Mouse (Mus musculus) forebrain, postnatal 0 days (tissue): ENCODE results near the gene Nrap. TPM values are rescaled to one million over a fixed set of nuclear protein-coding genes. Genes with fewer than 3 reads are reported as not detected.

Experiments used
- ATAC-seq: fragments of 200-750 bp; cut with Nextera tagmentation; 2 replicates; pipeline ENCODE4 v1.8.0; 2017; ENCODE audit warnings: mild to moderate bottlenecking, moderate library complexity
- DNase-seq: peaks from one replicate; pipeline ENCODE4 v3.0.0-alpha.2; 2015
- H3K27ac ChIP-seq: fragments of 300-500 bp; sonication (generic); 2 replicates; pipeline ENCODE4 v1.5.1; 2014; ENCODE audit warnings: low read depth, mild to moderate bottlenecking, antibody characterized with exemption, low read length, moderate library complexity, mixed read lengths
- H3K27me3 ChIP-seq: fragments of 300-500 bp; sonication (generic); 2 replicates; pipeline ENCODE4 v1.6.1; 2014; ENCODE audit warnings: mild to moderate bottlenecking, low read length, mixed read lengths; ENCODE audit not compliant: insufficient read depth
- H3K36me3 ChIP-seq: fragments of 300-500 bp; sonication (generic); 2 replicates; pipeline ENCODE4 v1.6.1; 2014; ENCODE audit warnings: mild to moderate bottlenecking, moderate library complexity; ENCODE audit not compliant: insufficient read depth
- H3K4me1 ChIP-seq: fragments of 300-500 bp; sonication (generic); 2 replicates; pipeline ENCODE4 v1.6.1; 2014; ENCODE audit warnings: antibody characterized with exemption; ENCODE audit not compliant: insufficient read depth
- H3K4me2 ChIP-seq: fragments of 300-500 bp; sonication (generic); 2 replicates; pipeline ENCODE4 v1.6.1; 2014; ENCODE audit warnings: low read depth, mild to moderate bottlenecking, moderate library complexity
- H3K4me3 ChIP-seq: fragments of 300-500 bp; sonication (generic); 2 replicates; pipeline ENCODE4 v1.5.1; 2014; ENCODE audit warnings: low read depth, low read length, mixed read lengths
- H3K9ac ChIP-seq: fragments of 300-500 bp; sonication (generic); 2 replicates; pipeline ENCODE4 v1.6.1; 2014; ENCODE audit warnings: mild to moderate bottlenecking
- H3K9me3 ChIP-seq: fragments of 300-500 bp; sonication (generic); 2 replicates; pipeline ENCODE4 v1.6.1; 2016; ENCODE audit warnings: low read length
- CTCF ChIP-seq: sonication (generic); IDR thresholded peaks from 2 replicates; pipeline ENCODE4 v1.5.1; 2016; ENCODE audit warnings: antibody characterized with exemption, control low read depth, low read depth
- WGBS: fragments of 180-500 bp; shearing (Covaris S2); extraction: QIAGEN DNeasy Blood & Tissue Kit; methylation state at CpG from one replicate; pipeline ENCODE4 v1.1.7; 2014; 5-methylcytosine and 5-hydroxymethylcytosine counted together
- polyA plus RNA-seq: library from polyadenylated mRNA; unstranded; fragments of >200 nt; fragmentation: Nextera tagmentation; extraction: Ambion mirVana; gene quantifications from 2 replicates; pipeline ENCODE4 v1.2.1, GENCODE M21; 2015
- total RNA-seq: library from RNA; depleted of rRNA; stranded (reverse); fragments of >200 nt; gene quantifications from 2 replicates; pipeline ENCODE4 v1.2.3, GENCODE M21; 2014

Gene Nrap
- total and polyA plus RNA-seq, 2 experiments from 2014 or later = 0.76 to 0.86 TPM

GRCm38 (mm10) chr19:56316531-56316930, 73.3 kb downstream of the Nrap start:
- ATAC-seq (no peak), DNase-seq (no peak)
- H3K36me3 ChIP-seq = no peaks in the 10 kb centered on the region
- 76% methylated on average over 3 of the region's 3 CpGs for WGBS
- H3K4me2 ChIP-seq = no peak overlapping the region
- no peaks in the 10 kb centered on the region for H3K9me3 ChIP-seq
- H3K27ac ChIP-seq = no peak overlapping the region
- H3K4me1 ChIP-seq = no peaks in the 10 kb centered on the region
- TF ChIP-seq CTCF = no peak
- H3K9ac ChIP-seq = no peak overlapping the region
- H3K4me3 ChIP-seq = no peak overlapping the region
- no peaks in the 10 kb centered on the region for H3K27me3 ChIP-seq

- WGBS = 61% methylated on average over 11 of the region's 11 CpGs
- no peak overlapping the region for H3K4me2 ChIP-seq
- H3K9me3 ChIP-seq = no peaks in the 10 kb centered on the region
- no peak for TF ChIP-seq CTCF
- H3K4me1 ChIP-seq = no peaks in the 10 kb centered on the region
- no peaks in the 10 kb centered on the region for H3K27me3 ChIP-seq
- H3K36me3 ChIP-seq = no peaks in the 10 kb centered on the region
- no peak overlapping the region for H3K4me3 ChIP-seq
- no peak overlapping the region for H3K27ac ChIP-seq
- ATAC-seq (peak; percentile 54), DNase-seq (no peak)
- no peak overlapping the region for H3K9ac ChIP-seq
These were observed 89.0 kb downstream of the Nrap start for GRCm38 (mm10) chr19:56300835-56301234.

- no peaks in the 10 kb centered on the region for H3K4me1 ChIP-seq
- H3K4me3 ChIP-seq = no peak overlapping the region
- H3K27ac ChIP-seq = no peak overlapping the region
- ATAC-seq (no peak), DNase-seq (no peak)
- H3K36me3 ChIP-seq = no peaks in the 10 kb centered on the region
- H3K9ac ChIP-seq = no peak overlapping the region
- no peak for TF ChIP-seq CTCF
- no peaks in the 10 kb centered on the region for H3K27me3 ChIP-seq
- 66% methylated on average over 3 of the region's 3 CpGs for WGBS
- no peaks in the 10 kb centered on the region for H3K9me3 ChIP-seq
- H3K4me2 ChIP-seq = no peak overlapping the region
These were observed 92.6 kb downstream of the Nrap start for GRCm38 (mm10) chr19:56297264-56297663.

GRCm38 (mm10) chr19:56296668-56297067, 93.2 kb downstream of the Nrap start:
- H3K27me3 ChIP-seq = no peaks in the 10 kb centered on the region
- no peaks in the 10 kb centered on the region for H3K4me1 ChIP-seq
- 79% methylated on average over 9 of the region's 9 CpGs for WGBS
- DNase-seq = no peak
- TF ChIP-seq CTCF = no peak
- H3K9me3 ChIP-seq = no peaks in the 10 kb centered on the region
- H3K36me3 ChIP-seq = no peaks in the 10 kb centered on the region
- ATAC-seq = no peak
- H3K4me3 ChIP-seq = no peak overlapping the region
- no peak overlapping the region for H3K9ac ChIP-seq
- H3K4me2 ChIP-seq = no peak overlapping the region
- no peak overlapping the region for H3K27ac ChIP-seq

- no peaks in the 10 kb centered on the region for H3K27me3 ChIP-seq
- no peaks in the 10 kb centered on the region for H3K36me3 ChIP-seq
- H3K9me3 ChIP-seq = no peaks in the 10 kb centered on the region
- TF ChIP-seq CTCF = peak; percentile 82
- H3K9ac ChIP-seq = no peak overlapping the region
- no peaks in the 10 kb centered on the region for H3K4me1 ChIP-seq
- WGBS = 39% methylated on average over 7 of the region's 7 CpGs
- DNase-seq (peak; percentile 83), ATAC-seq (peak; percentile 50)
- no peak overlapping the region for H3K4me2 ChIP-seq
- no peak overlapping the region for H3K4me3 ChIP-seq
- H3K27ac ChIP-seq = no peak overlapping the region
These were observed 95.0 kb downstream of the Nrap start for GRCm38 (mm10) chr19:56294654-56295399.

GRCm38 (mm10) chr19:56292335-56292734, 97.5 kb downstream of the Nrap start:
- TF ChIP-seq CTCF = peak; percentile 41
- Histone ChIP-seq H3K9ac (no peak overlapping the region), H3K27me3 (no peaks in the 10 kb centered on the region), H3K4me3 (no peak overlapping the region), H3K4me1 (no peaks in the 10 kb centered on the region), H3K9me3 (no peaks in the 10 kb centered on the region), H3K27ac (no peak overlapping the region), H3K36me3 (no peaks in the 10 kb centered on the region), H3K4me2 (no peak overlapping the region)
- DNase-seq = no peak
- no peak for ATAC-seq
- 71% methylated on average over 9 of the region's 9 CpGs for WGBS

- DNase-seq (peak; percentile 53), ATAC-seq (peak; percentile 61)
- Histone ChIP-seq H3K4me3 (no peak overlapping the region), H3K27me3 (no peaks in the 10 kb centered on the region), H3K36me3 (no peaks in the 10 kb centered on the region), H3K4me1 (no peaks in the 10 kb centered on the region), H3K9me3 (no peaks in the 10 kb centered on the region), H3K9ac (no peak overlapping the region), H3K27ac (no peak overlapping the region), H3K4me2 (no peak overlapping the region)
- TF ChIP-seq CTCF = no peak
- 19% methylated on average over 6 of the region's 6 CpGs for WGBS
These were observed 97.9 kb downstream of the Nrap start for GRCm38 (mm10) chr19:56291898-56292297.
